Mouse (Mus musculus): ENCODE results near the gene Ppp1r1b. TPM values are rescaled to one million over a fixed set of nuclear protein-coding genes. Genes with fewer than 3 reads are reported as not detected.

Gene Ppp1r1b
- total and polyA plus RNA-seq, 3 experiments, result 0.08 TPM; not detected in 2

- H3K4me1 ChIP-seq (ENCODE audit: control insufficient read depth in 1 of 2, insufficient read depth in 2 of 2), result peaks cover 0 to 3% of the 10 kb centered on the region in 2 experiments; a peak in 1 of 4 replicates
- H3K4me3 ChIP-seq (replicated peaks in 1 of 3; ENCODE audit: low read depth in 2 of 3, low read length in 2 of 3, poor library complexity in 1 of 3), result no peak overlapping the region
- TF ChIP-seq PAX5 (IDR thresholded peaks at IDR 0.05; ENCODE audit: low read length), result no peak
- no peak for TF ChIP-seq ZKSCAN1 (IDR thresholded peaks at IDR 0.05; ENCODE audit: borderline replicate concordance, low read depth, low read length)
- DNase-seq (ENCODE audit: extremely low read depth), result no peak
- no peaks in the 10 kb centered on the region for H3K36me3 ChIP-seq (replicated peaks in 1 of 2; ENCODE audit: control insufficient read depth in 1 of 2, insufficient read depth in 1 of 2, low read length in 1 of 2)
- no peaks in the 10 kb centered on the region for H3K79me2 ChIP-seq (replicated peaks; ENCODE audit: control insufficient read depth, extremely low read depth, insufficient read depth, poor library complexity, severe bottlenecking)
- no peak overlapping the region for H3K4me2 ChIP-seq (ENCODE audit: insufficient read depth, low read depth, poor library complexity, severe bottlenecking)
- peaks cover 80% of the 10 kb centered on the region for H3K27me3 ChIP-seq (replicated peaks)
- H3K9me3 ChIP-seq (replicated peaks; ENCODE audit: low read length), result peaks cover 26% of the 10 kb centered on the region
- no peak overlapping the region for H3K27ac ChIP-seq (ENCODE audit: insufficient read depth, low read depth)
- dilution Hi-C loops (cut with MboI; ENCODE audit: extremely low pct_ligation_motif_present, extremely low pct_unique_long_range_greater_than_20kb, low sequenced_read_pairs) (no loop called here), in situ Hi-C loops (cut with MboI; ENCODE audit: low pct_ligation_motif_present, low pct_unique_long_range_greater_than_20kb, low sequenced_read_pairs) (loop anchor here (25.0 kb wide), 1 partner anchor 309 kb away; the partner anchor contains the start of genes Gm12355, Gsdma2 and Gsdma3)
- H3K9ac ChIP-seq (ENCODE audit: insufficient read depth, low read depth), result no peak overlapping the region
Measured at GRCm38 (mm10) chr11:98328031-98328370, 20.2 kb upstream of the Ppp1r1b start.

- no peak overlapping the region for H3K27ac ChIP-seq (ENCODE audit: insufficient read depth, low read depth)
- in situ Hi-C loops (cut with MboI; ENCODE audit: low pct_ligation_motif_present, low pct_unique_long_range_greater_than_20kb, low sequenced_read_pairs), result loop anchor here (25.0 kb wide), 1 partner anchor 309 kb away; the partner anchor contains the start of genes Gm12355, Gsdma2 and Gsdma3
- no peak overlapping the region for H3K4me3 ChIP-seq (replicated peaks in 1 of 3; ENCODE audit: low read depth in 2 of 3, low read length in 2 of 3, poor library complexity in 1 of 3)
Measured at GRCm38 (mm10) chr11:98328371-98329069, 19.7 kb upstream of the Ppp1r1b start.

GRCm38 (mm10) chr11:98329081-98329959, 18.9 kb upstream of the Ppp1r1b start, which contains the start of gene Neurod2:
Gene Neurod2 (minus strand): TSS chr11:98329648.
- no peak for TF ChIP-seq USF2 (conservative IDR thresholded peaks at IDR 0.05; ENCODE audit: low read depth, low read length)
- no peak for TF ChIP-seq E2F4 (IDR thresholded peaks at IDR 0.05; ENCODE audit: insufficient replicate concordance, low read depth, low read length)
- TF ChIP-seq ELF1 (IDR thresholded peaks at IDR 0.05; ENCODE audit: low read depth, low read length), result no peak
- no peak for TF ChIP-seq SIN3A (IDR thresholded peaks at IDR 0.05; ENCODE audit: low read length)
- TF ChIP-seq RAD21 (IDR thresholded peaks at IDR 0.05; ENCODE audit: low read depth, low read length), result no peak
- no peak for TF ChIP-seq KAT2A (IDR thresholded peaks at IDR 0.05; ENCODE audit: insufficient replicate concordance, low read length)
- no peak for TF ChIP-seq RCOR1 (conservative IDR thresholded peaks at IDR 0.05; ENCODE audit: low read depth, low read length)
- no peak for TF ChIP-seq CHD2 (IDR thresholded peaks at IDR 0.05; ENCODE audit: low read length)
- TF ChIP-seq ZNF384 (IDR thresholded peaks at IDR 0.05; ENCODE audit: low read depth, low read length), result no peak
- no peak for TF ChIP-seq MEF2A (IDR thresholded peaks at IDR 0.05; ENCODE audit: borderline replicate concordance, low read depth, low read length)
- TF ChIP-seq TBP (conservative IDR thresholded peaks at IDR 0.05; ENCODE audit: low read depth, low read length), result no peak
- no peak for TF ChIP-seq NRF1 (IDR thresholded peaks at IDR 0.05; ENCODE audit: low read depth, low read length)
- no peak for TF ChIP-seq SMC3 (IDR thresholded peaks at IDR 0.05; ENCODE audit: low read depth, low read length)
- no peak for DNase-seq (ENCODE audit: extremely low read depth)
- dilution Hi-C loops (cut with MboI; ENCODE audit: extremely low pct_ligation_motif_present, extremely low pct_unique_long_range_greater_than_20kb, low sequenced_read_pairs) (no loop called here), in situ Hi-C loops (cut with MboI; ENCODE audit: low pct_ligation_motif_present, low pct_unique_long_range_greater_than_20kb, low sequenced_read_pairs) (loop anchor here (25.0 kb wide), 1 partner anchor 308 kb away; the partner anchor contains the start of genes Gm12355, Gsdma2 and Gsdma3)
- H3K36me3 ChIP-seq (replicated peaks in 1 of 2; ENCODE audit: control insufficient read depth in 1 of 2, insufficient read depth in 1 of 2, low read length in 1 of 2), result no peaks in the 10 kb centered on the region
- peaks cover 6 to 8% of the 10 kb centered on the region in 2 experiments; a peak in 3 of 4 replicates for H3K4me1 ChIP-seq (ENCODE audit: control insufficient read depth in 1 of 2, insufficient read depth in 2 of 2)
- H3K4me3 ChIP-seq (replicated peaks in 1 of 3; ENCODE audit: low read depth in 2 of 3, low read length in 2 of 3, poor library complexity in 1 of 3), result no peak within 1 kb of the TSS
- no peak within 1 kb of the TSS for H3K9ac ChIP-seq (ENCODE audit: insufficient read depth, low read depth)
- H3K79me2 ChIP-seq (replicated peaks; ENCODE audit: control insufficient read depth, extremely low read depth, insufficient read depth, poor library complexity, severe bottlenecking), result no peaks in the 10 kb centered on the region
- H3K27me3 ChIP-seq (replicated peaks), result peaks cover 80% of the 10 kb centered on the region
- H3K27ac ChIP-seq (ENCODE audit: insufficient read depth, low read depth), result no peak within 1 kb of the TSS
- no peak within 1 kb of the TSS for H3K4me2 ChIP-seq (ENCODE audit: insufficient read depth, low read depth, poor library complexity, severe bottlenecking)
- H3K9me3 ChIP-seq (replicated peaks; ENCODE audit: low read length), result peaks cover 26% of the 10 kb centered on the region

More at GRCm38 (mm10) chr11:98328371-98329069, 19.7 kb upstream of the Ppp1r1b start:
- Histone ChIP-seq H3K9ac (ENCODE audit: insufficient read depth, low read depth) (no peak overlapping the region), H3K4me2 (ENCODE audit: insufficient read depth, low read depth, poor library complexity, severe bottlenecking) (no peak overlapping the region), H3K79me2 (replicated peaks; ENCODE audit: control insufficient read depth, extremely low read depth, insufficient read depth, poor library complexity, severe bottlenecking) (no peaks in the 10 kb centered on the region), H3K4me1 (ENCODE audit: control insufficient read depth in 1 of 2, insufficient read depth in 2 of 2) (peaks cover 0 to 3% of the 10 kb centered on the region in 2 experiments; a peak in 1 of 4 replicates), H3K27me3 (replicated peaks) (peaks cover 80% of the 10 kb centered on the region), H3K36me3 (replicated peaks in 1 of 2; ENCODE audit: control insufficient read depth in 1 of 2, insufficient read depth in 1 of 2, low read length in 1 of 2) (no peaks in the 10 kb centered on the region), H3K9me3 (replicated peaks; ENCODE audit: low read length) (peaks cover 26% of the 10 kb centered on the region)
- no peak for DNase-seq (ENCODE audit: extremely low read depth)
- TF ChIP-seq UBTF (IDR thresholded peaks at IDR 0.05; ENCODE audit: low read depth, low read length), result no peak
- dilution Hi-C loops (cut with MboI; ENCODE audit: extremely low pct_ligation_motif_present, extremely low pct_unique_long_range_greater_than_20kb, low sequenced_read_pairs), result no loop called here

Measured in CH12.LX (cell line).